Mouse (Mus musculus) cerebellum, adult 2 months (tissue): ENCODE results near the gene Lcmt2. TPM values are rescaled to one million over a fixed set of nuclear protein-coding genes. Genes with fewer than 3 reads are reported as not detected.

ENCODE experiments used
- DNase-seq, 2 experiments: peaks; one replicate each; pipeline ENCODE4 v3.0.0; 2021
- H3K27ac ChIP-seq: fragments of 200-500 bp; 2 replicates; pipeline ENCODE4 v1.5.1; 2012; ENCODE audit warnings: low read length, control low read depth, inconsistent platforms; ENCODE audit not compliant: insufficient read depth
- H3K27me3 ChIP-seq: fragments of 200-500 bp; 2 replicates; pipeline ENCODE4 v1.6.1; 2012; ENCODE audit warnings: inconsistent platforms, mild to moderate bottlenecking, low read length, moderate library complexity; ENCODE audit not compliant: control insufficient read depth, insufficient read depth
- H3K4me1 ChIP-seq: fragments of 200-500 bp; 2 replicates; pipeline ENCODE4 v1.6.1; 2011; ENCODE audit warnings: low read length; ENCODE audit not compliant: control insufficient read depth, insufficient read depth
- H3K4me3 ChIP-seq: fragments of 200-500 bp; replicated peaks from 2 replicates; pipeline ENCODE3; 2011; ENCODE audit warnings: mild to moderate bottlenecking, low read depth, low read length, control low read depth; ENCODE audit not compliant: insufficient read depth
- CTCF ChIP-seq: fragments of 200-500 bp; IDR thresholded peaks from 2 replicates; pipeline ENCODE4 v1.5.1; 2011; ENCODE audit warnings: low read depth, mild to moderate bottlenecking, control low read depth, low read length, moderate library complexity, borderline replicate concordance; ENCODE audit not compliant: insufficient read depth
- POLR2A ChIP-seq: fragments of 200-500 bp; IDR thresholded peaks from 2 replicates; pipeline ENCODE4 v1.6.1; 2011; ENCODE audit warnings: low read length, control low read depth, borderline replicate concordance; ENCODE audit not compliant: insufficient read depth
- WGBS: fragments of 180-500 bp; shearing (Covaris S2); methylation state at CpG from one replicate; pipeline ENCODE4 v1.1.7; 2018; 5-methylcytosine and 5-hydroxymethylcytosine counted together
- polyA plus RNA-seq: library from polyadenylated mRNA; depleted of rRNA; stranded (reverse); fragments of >200 nt; gene quantifications from 2 replicates; pipeline ENCODE4 v1.2.3, GENCODE M21; 2012; rRNA removed

Gene Lcmt2
- polyA plus RNA-seq, 1 experiment: 9.2 TPM

- WGBS: 65% methylated on average over 4 of the region's 4 CpGs
- TF ChIP-seq POLR2A (no peak), CTCF (no peak)
- H3K27ac ChIP-seq: no peak overlapping the region
- DNase-seq: no peak
- H3K27me3 ChIP-seq: no peaks in the 10 kb centered on the region
- no peak overlapping the region for H3K4me3 ChIP-seq
- H3K4me1 ChIP-seq: peaks cover 6% of the 10 kb centered on the region
These were observed 50.7 kb downstream of the Lcmt2 start for GRCm38 (mm10) chr2:121089751-121090150.

- H3K27me3 ChIP-seq: no peaks in the 10 kb centered on the region
- WGBS: 94% methylated on average over 3 of the region's 3 CpGs
These were observed 51.9 kb downstream of the Lcmt2 start for GRCm38 (mm10) chr2:121088507-121088906.

GRCm38 (mm10) chr2:121085480-121086185 lies 54.8 kb downstream of the Lcmt2 start, which contains the start of gene Tgm5:
TSS of gene Tgm5 (minus strand) at chr2:121085841.
- 5% methylated on average over 6 of the region's 6 CpGs for whole genome bisulfite sequencing
- H3K4me3 ChIP-seq: peak within 1 kb of the TSS; percentile 11
- H3K4me1 ChIP-seq: peaks cover 6% of the 10 kb centered on the region
- no peaks in the 10 kb centered on the region for H3K27me3 ChIP-seq
- peak; percentile 69 to 71 for DNase-seq
- H3K27ac ChIP-seq: peak within 1 kb of the TSS; percentile 24
- TF ChIP-seq POLR2A (no peak), CTCF (no peak)

More at GRCm38 (mm10) chr2:121088507-121088906, 51.9 kb downstream of the Lcmt2 start:
- no peak overlapping the region for H3K4me3 ChIP-seq
- no peak for DNase-seq
- no peak overlapping the region for H3K27ac ChIP-seq
- TF ChIP-seq CTCF (no peak), POLR2A (no peak)
- H3K4me1 ChIP-seq: peaks cover 6% of the 10 kb centered on the region

GRCm38 (mm10) chr2:121082626-121083025 lies 57.8 kb downstream of the Lcmt2 start:
- Histone ChIP-seq H3K4me1 (peaks cover 6% of the 10 kb centered on the region), H3K27me3 (no peaks in the 10 kb centered on the region), H3K27ac (no peak overlapping the region), H3K4me3 (no peak overlapping the region)
- no peak for TF ChIP-seq CTCF
- TF ChIP-seq POLR2A: no peak
- 89% methylated on average over 1 of the region's 1 CpGs for WGBS
- DNase-seq: no peak

Other genes with a start within 250 kb of the Lcmt2 start
- gene Ubr1, start 169.9 kb downstream of the Lcmt2 start, polyA plus RNA-seq: 24.2 and 32.4 TPM in 2 replicates
- gene Tmem62, start 163.6 kb downstream of the Lcmt2 start, polyA plus RNA-seq: 68.0 and 73.6 TPM in 2 replicates
- 155 and 179 TPM in 2 replicates for gene Ccndbp1, start 132.2 kb downstream of the Lcmt2 start, polyA plus RNA-seq
- 0.38 and 0.51 TPM in 2 replicates for gene Epb42, start 103.6 kb downstream of the Lcmt2 start, polyA plus RNA-seq
- 2.7 and 3.2 TPM in 2 replicates for gene Tgm5, start 54.8 kb downstream of the Lcmt2 start, polyA plus RNA-seq
- 1.3 and 1.4 TPM in 2 replicates for gene Tgm7, start 30.9 kb downstream of the Lcmt2 start, polyA plus RNA-seq
- 26.3 and 26.7 TPM in 2 replicates for gene Adal, start 225 bp downstream of the Lcmt2 start, polyA plus RNA-seq
- 40.2 and 47.4 TPM in 2 replicates for gene Tubgcp4, start 30.0 kb upstream of the Lcmt2 start, polyA plus RNA-seq
- 6.4 and 6.8 TPM in 2 replicates for gene Zscan29, start 30.5 kb upstream of the Lcmt2 start, polyA plus RNA-seq
- 57.9 and 59.4 TPM in 2 replicates for gene Trp53bp1, start 130.8 kb upstream of the Lcmt2 start, polyA plus RNA-seq
- gene Map1a, start 148.9 kb upstream of the Lcmt2 start, polyA plus RNA-seq: 223 and 254 TPM in 2 replicates
- 160 and 183 TPM in 2 replicates for gene Ppip5k1, start 214.7 kb upstream of the Lcmt2 start, polyA plus RNA-seq
- 504 and 518 TPM in 2 replicates for gene Ckmt1, start 217.1 kb upstream of the Lcmt2 start, polyA plus RNA-seq
- gene Strc, start 246.5 kb upstream of the Lcmt2 start, polyA plus RNA-seq: 0.62 and 0.81 TPM in 2 replicates